Mouse (Mus musculus) mouse embryonic stem cell (cell line): ENCODE data around the gene Gng7.

ENCODE experiments used
- in situ Hi-C, 2 experiments: fragments of 300-500 bp; cut with MboI; formaldehyde crosslinking; loops; 1 replicate in 1 of 2; 3 replicates in 1 of 2; pipeline ENCODE4 v1.14.3; 2019 to 2020; ENCODE audit warnings: low sequenced_read_pairs in 2 of 2, low pct_unique_long_range_greater_than_20kb in 1 of 2, mixed read lengths in 1 of 2; ENCODE audit not compliant: unreplicated experiment in 1 of 2

The Gng7 gene

GRCm38 (mm10) chr10:80900318-80901247 is 114.2 kb downstream of the Gng7 start, which contains the start of gene Timm13:
Timm13 (minus strand) TSS chr10:80900969.
- in situ Hi-C loops: no loop called here

GRCm38 (mm10) chr10:80899591-80900317 is 115.0 kb downstream of the Gng7 start:
- in situ Hi-C loops: no loop called here

- in situ Hi-C loops: no loop called here
These were observed 115.7 kb downstream of the Gng7 start for GRCm38 (mm10) chr10:80899074-80899473.
